Mouse (Mus musculus): ENCODE results near the gene Tmie. TPM values are rescaled to one million over a fixed set of nuclear protein-coding genes. Genes with fewer than 3 reads are reported as not detected.

Gene Tmie
- total and polyA plus RNA-seq, 3 experiments, result 1.00 to 1.7 (median 1.3) TPM

DNA sequence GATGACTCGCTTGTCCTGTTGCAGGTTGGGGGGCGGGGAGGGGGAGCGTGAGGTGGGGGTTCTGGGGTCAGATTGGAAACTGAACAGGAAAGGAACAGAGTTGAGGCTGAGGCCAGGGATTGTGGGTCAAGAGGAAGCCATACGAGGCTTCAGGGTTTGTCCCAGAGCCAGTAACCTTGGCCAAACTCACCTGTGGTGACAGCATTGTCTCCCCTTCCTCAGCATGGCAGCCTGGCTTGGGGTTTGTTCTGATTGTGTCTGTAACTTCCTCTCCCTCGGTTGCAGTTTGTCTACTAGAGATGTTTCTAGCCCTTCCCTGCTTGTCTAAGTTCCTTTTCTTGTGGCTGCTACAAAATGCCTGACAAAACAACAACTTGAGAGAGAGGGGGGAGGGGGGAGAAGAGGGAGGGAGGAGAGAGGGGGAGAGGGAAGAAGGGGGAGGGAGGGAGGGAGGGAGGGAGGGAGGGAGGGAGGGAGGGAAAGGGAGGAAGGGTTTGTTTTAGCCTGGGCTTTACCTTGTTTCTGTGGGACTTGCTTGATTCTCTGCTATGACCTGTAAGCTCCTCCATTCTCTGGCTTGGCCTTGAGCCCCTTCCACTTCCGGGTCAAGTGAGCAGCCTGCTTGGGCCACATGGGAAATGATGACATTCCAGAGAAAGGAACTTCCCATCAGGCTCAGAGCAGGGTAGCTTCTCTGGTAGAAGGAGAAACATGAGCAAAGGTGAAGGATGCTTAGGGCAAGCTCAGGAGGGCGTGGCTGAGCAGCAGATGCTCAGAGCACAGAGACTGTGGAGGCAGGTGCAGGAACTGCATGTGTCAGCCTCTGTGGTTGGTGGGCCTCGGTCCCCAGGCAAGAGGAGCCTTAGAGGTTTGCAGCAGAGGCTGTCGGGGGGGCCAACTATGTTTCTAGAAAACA, 7.7 kb upstream of the Tmie start:
- no peaks in the 10 kb centered on the region for H3K27me3 ChIP-seq (ENCODE audit: control insufficient read depth, insufficient read depth, low read length)
- no peaks in the 10 kb centered on the region for H3K36me3 ChIP-seq (ENCODE audit: control insufficient read depth, insufficient read depth, low read length)
- no peaks in the 10 kb centered on the region for H3K79me2 ChIP-seq (replicated peaks; ENCODE audit: control insufficient read depth, insufficient read depth, low read length)
- no peak for DNase-seq
- intact Hi-C loops (cut with DNase I), result no loop called here
- H3K4me3 ChIP-seq, result no peak overlapping the region
- no peak overlapping the region for H3K9ac ChIP-seq (ENCODE audit: low read depth, low read length)
- WGBS, result 66% methylated on average over 9 of the region's 9 CpGs
- H3K4me1 ChIP-seq (ENCODE audit: control insufficient read depth, insufficient read depth, low read length), result peaks cover 9% of the 10 kb centered on the region
- TF ChIP-seq CTCF (IDR thresholded peaks at IDR 0.05) (no peak), EP300 (IDR thresholded peaks at IDR 0.05; ENCODE audit: insufficient read depth, low read depth, low read length) (no peak), POLR2A (IDR thresholded peaks at IDR 0.05; ENCODE audit: insufficient read depth, low read depth, low read length) (no peak)
- H3K27ac ChIP-seq, result no peak overlapping the region

DNA sequence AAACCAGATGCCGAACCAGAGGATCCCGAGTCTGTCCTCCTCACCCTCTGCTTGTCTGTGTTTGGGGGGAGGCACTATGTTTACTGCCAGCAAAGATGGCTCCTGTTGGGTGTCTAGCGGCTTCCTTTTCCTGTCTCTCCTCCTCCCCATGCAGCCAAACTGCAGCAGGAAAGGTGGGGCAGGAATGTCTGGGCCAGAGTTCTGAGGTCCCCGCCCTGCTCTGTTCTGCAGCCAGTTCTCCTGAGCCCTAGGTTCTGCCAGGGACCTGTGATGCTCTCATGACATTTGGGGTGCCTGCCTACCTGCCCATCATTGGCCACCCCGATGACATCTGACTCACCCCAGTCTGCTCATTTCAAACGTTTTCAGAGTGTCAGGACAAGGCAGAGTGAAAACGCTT, 2.0 kb upstream of the Tmie start:
- intact Hi-C loops (cut with DNase I), result loop anchor here (2.0 kb wide), 2 partner anchors 39 to 109 kb away; partner anchors contain the start of gene Rtp3
- DNase-seq, result peak; percentile 68 to 75
- no peaks in the 10 kb centered on the region for H3K79me2 ChIP-seq (replicated peaks; ENCODE audit: control insufficient read depth, insufficient read depth, low read length)
- no peaks in the 10 kb centered on the region for H3K36me3 ChIP-seq (ENCODE audit: control insufficient read depth, insufficient read depth, low read length)
- peak overlapping the region; percentile 90 for H3K4me3 ChIP-seq
- peaks cover 16% of the 10 kb centered on the region for H3K4me1 ChIP-seq (ENCODE audit: control insufficient read depth, insufficient read depth, low read length)
- peak; percentile 81 for TF ChIP-seq EP300 (IDR thresholded peaks at IDR 0.05; ENCODE audit: insufficient read depth, low read depth, low read length)
- 0 out of 2 replicates have a peak, but pooled peaks have one; percentile 51 for TF ChIP-seq POLR2A (IDR thresholded peaks at IDR 0.05; ENCODE audit: insufficient read depth, low read depth, low read length)
- TF ChIP-seq CTCF (IDR thresholded peaks at IDR 0.05), result no peak
- peak overlapping the region; percentile 98 for H3K27ac ChIP-seq
- WGBS, result 55% methylated on average over 7 of the region's 7 CpGs
- H3K27me3 ChIP-seq (ENCODE audit: control insufficient read depth, insufficient read depth, low read length), result no peaks in the 10 kb centered on the region
- peak overlapping the region; percentile 3; the same call in 1 of the 2 replicates for H3K9ac ChIP-seq (ENCODE audit: low read depth, low read length)

DNA sequence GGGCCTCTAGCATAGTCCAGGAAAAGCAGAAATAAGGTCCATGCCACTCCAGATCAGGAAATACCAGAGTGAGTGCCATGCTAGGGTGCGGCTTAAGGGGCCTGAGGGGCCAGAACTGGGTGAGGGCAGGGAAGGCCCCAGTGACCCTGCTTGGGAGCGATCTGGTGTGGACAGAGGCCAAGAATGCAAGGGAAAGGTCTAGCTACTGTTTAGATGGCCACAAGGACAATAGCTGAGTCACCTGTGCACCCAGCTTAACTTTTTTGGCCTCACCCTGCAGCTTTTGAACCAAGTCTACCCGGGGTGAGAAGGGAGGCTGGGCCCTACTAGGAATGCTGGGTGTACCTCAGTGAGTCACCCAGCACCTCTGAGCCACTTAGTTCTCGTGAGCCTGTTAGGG, 859 bp upstream of the Tmie start:
- TF ChIP-seq POLR2A (IDR thresholded peaks at IDR 0.05; ENCODE audit: insufficient read depth, low read depth, low read length) (no peak), EP300 (IDR thresholded peaks at IDR 0.05; ENCODE audit: insufficient read depth, low read depth, low read length) (no peak), CTCF (IDR thresholded peaks at IDR 0.05) (no peak)
- intact Hi-C loops (cut with DNase I), result loop anchor here (2.0 kb wide), 2 partner anchors 40 to 110 kb away; partner anchors contain the start of gene Rtp3

DNA sequence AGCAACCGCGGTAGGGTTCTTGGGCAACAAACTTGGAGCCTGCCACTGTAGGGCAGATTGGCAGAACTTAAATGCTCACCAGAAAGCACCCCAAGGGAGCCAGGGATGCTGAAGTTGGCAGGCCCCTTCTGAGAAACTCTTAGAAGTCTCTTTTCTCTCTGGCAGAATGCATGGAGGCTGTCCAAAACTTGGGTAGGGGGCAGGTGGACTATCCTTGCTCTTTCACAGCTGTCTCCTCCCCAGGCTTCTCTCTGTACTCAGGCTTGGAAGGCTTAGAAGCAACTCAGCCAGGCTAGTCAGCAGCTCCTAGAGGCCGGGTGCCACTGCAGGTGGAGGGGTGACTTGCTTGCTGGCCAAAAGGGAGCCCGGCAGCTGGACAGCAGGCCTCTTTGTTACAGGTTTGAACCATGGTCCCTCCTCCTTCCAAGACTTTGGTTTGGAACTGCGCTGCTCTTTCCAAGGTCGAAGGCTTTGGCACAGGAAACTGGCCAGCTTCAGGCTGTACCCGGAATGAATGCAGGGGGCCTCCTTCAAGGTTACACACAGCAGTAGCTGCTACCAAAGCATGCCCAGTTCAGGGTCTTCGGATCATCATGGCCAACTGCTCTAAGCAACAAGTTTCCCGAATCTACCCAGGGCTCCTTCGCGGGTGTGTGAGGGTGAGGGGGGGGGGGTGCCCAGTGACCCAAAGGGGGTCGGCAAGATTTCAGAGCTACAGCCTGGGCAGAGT, 557 bp downstream of the Tmie start, which contains the start of gene Als2cl:
Als2cl (plus strand) TSS at position 680 of the 730 bp plus-strand sequence.
- peak within 1 kb of the TSS; percentile 80 for H3K9ac ChIP-seq (ENCODE audit: low read depth, low read length)
- TF ChIP-seq POLR2A (IDR thresholded peaks at IDR 0.05; ENCODE audit: insufficient read depth, low read depth, low read length), result no peak
- no peak for TF ChIP-seq EP300 (IDR thresholded peaks at IDR 0.05; ENCODE audit: insufficient read depth, low read depth, low read length)
- TF ChIP-seq CTCF (IDR thresholded peaks at IDR 0.05), result no peak
- peaks cover 18% of the 10 kb centered on the region for H3K4me1 ChIP-seq (ENCODE audit: control insufficient read depth, insufficient read depth, low read length)
- 16% methylated on average over 12 of the region's 12 CpGs for WGBS
- peak; percentile 52 to 64 for DNase-seq
- no peaks in the 10 kb centered on the region for H3K79me2 ChIP-seq (replicated peaks; ENCODE audit: control insufficient read depth, insufficient read depth, low read length)
- peak within 1 kb of the TSS; percentile 98 for H3K27ac ChIP-seq
- peak within 1 kb of the TSS; percentile 90 for H3K4me3 ChIP-seq
- H3K27me3 ChIP-seq (ENCODE audit: control insufficient read depth, insufficient read depth, low read length), result no peaks in the 10 kb centered on the region
- intact Hi-C loops (cut with DNase I), result no loop called here
- no peaks in the 10 kb centered on the region for H3K36me3 ChIP-seq (ENCODE audit: control insufficient read depth, insufficient read depth, low read length)

More for the DNA sequence above, 859 bp upstream of the Tmie start:
- Histone ChIP-seq H3K79me2 (replicated peaks; ENCODE audit: control insufficient read depth, insufficient read depth, low read length) (no peaks in the 10 kb centered on the region), H3K9ac (ENCODE audit: low read depth, low read length) (peak overlapping the region; percentile 70), H3K4me3 (peak overlapping the region; percentile 90), H3K36me3 (ENCODE audit: control insufficient read depth, insufficient read depth, low read length) (no peaks in the 10 kb centered on the region), H3K27ac (peak overlapping the region; percentile 98), H3K4me1 (ENCODE audit: control insufficient read depth, insufficient read depth, low read length) (peaks cover 18% of the 10 kb centered on the region), H3K27me3 (ENCODE audit: control insufficient read depth, insufficient read depth, low read length) (no peaks in the 10 kb centered on the region)
- no peak for DNase-seq
- WGBS, result 41% methylated on average over 4 of the region's 4 CpGs

DNA sequence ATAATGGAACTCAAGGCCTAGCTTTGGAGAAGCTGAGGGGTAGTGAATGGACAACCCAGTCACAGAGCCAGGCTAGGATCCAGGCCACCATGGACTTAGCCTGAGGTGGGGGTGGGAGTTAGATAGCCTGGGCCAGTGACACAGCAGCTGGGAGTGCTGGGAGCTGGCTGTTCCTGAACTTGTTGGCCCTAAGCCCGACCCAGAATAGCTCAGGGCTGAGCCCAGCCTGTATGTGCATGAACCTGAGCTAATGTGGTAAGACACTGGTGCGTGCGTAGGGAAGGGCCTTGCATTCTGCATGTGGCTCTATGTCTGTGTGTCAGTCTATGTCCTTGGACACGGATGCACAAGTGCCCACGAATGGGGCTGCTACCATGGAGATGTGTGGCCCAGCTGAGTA, 2.0 kb downstream of the Tmie start:
- intact Hi-C loops (cut with DNase I), result no loop called here
- peak; percentile 81 to 89 for DNase-seq
- H3K36me3 ChIP-seq (ENCODE audit: control insufficient read depth, insufficient read depth, low read length), result no peaks in the 10 kb centered on the region
- WGBS, result 38% methylated on average over 5 of the region's 5 CpGs
- no peak overlapping the region for H3K4me3 ChIP-seq
- no peaks in the 10 kb centered on the region for H3K79me2 ChIP-seq (replicated peaks; ENCODE audit: control insufficient read depth, insufficient read depth, low read length)
- peaks cover 18% of the 10 kb centered on the region for H3K4me1 ChIP-seq (ENCODE audit: control insufficient read depth, insufficient read depth, low read length)
- peak overlapping the region; percentile 47 for H3K27ac ChIP-seq
- no peak overlapping the region for H3K9ac ChIP-seq (ENCODE audit: low read depth, low read length)
- H3K27me3 ChIP-seq (ENCODE audit: control insufficient read depth, insufficient read depth, low read length), result no peaks in the 10 kb centered on the region
- TF ChIP-seq CTCF (IDR thresholded peaks at IDR 0.05), result no peak
- peak; percentile 59 for TF ChIP-seq POLR2A (IDR thresholded peaks at IDR 0.05; ENCODE audit: insufficient read depth, low read depth, low read length)
- peak; percentile 89 for TF ChIP-seq EP300 (IDR thresholded peaks at IDR 0.05; ENCODE audit: insufficient read depth, low read depth, low read length)
